Mouse (Mus musculus): ENCODE data around the gene Thrb.

- TF ChIP-seq GATA1 (IDR thresholded peaks at IDR 0.05; ENCODE audit: borderline replicate concordance, low read length): no peak
- no peak for TF ChIP-seq FLI1 (IDR thresholded peaks at IDR 0.05; ENCODE audit: low read length)
Measured at GRCm38 (mm10) chr14:17845871-17846270, 185.8 kb downstream of the Thrb start.
